Mouse (Mus musculus) megakaryocyte, embryonic 14.5 days (primary cell): ENCODE results near the gene Dchs2.

Source experiments
- FLI1 ChIP-seq: IDR thresholded peaks from 2 replicates; pipeline ENCODE4 v1.6.1; 2012; ENCODE audit warnings: low read length, inconsistent platforms, mixed read lengths
- GATA1 ChIP-seq: IDR thresholded peaks from 3 replicates; pipeline ENCODE4 v1.6.1; 2012; ENCODE audit warnings: mixed read lengths, low read length, inconsistent platforms, borderline replicate concordance

GRCm38 (mm10) chr3:83230326-83230725 lies 102.6 kb downstream of the Dchs2 start:
- no peak for TF ChIP-seq GATA1
- no peak for TF ChIP-seq FLI1
